Mouse (Mus musculus) kidney, embryonic 15.5 days (tissue): ENCODE measurements around the gene Rpgrip1. TPM values are rescaled to one million over a fixed set of nuclear protein-coding genes. Genes with fewer than 3 reads are reported as not detected.

Experiments
- ATAC-seq: fragments of 200-750 bp; cut with Nextera tagmentation; replicated peaks from 2 replicates; pipeline ENCODE4 v1.8.0; 2017; ENCODE audit warnings: moderate TSS enrichment; ENCODE audit not compliant: low FRiP score
- H3K27ac ChIP-seq: fragments of 300-500 bp; sonication (generic); 2 replicates; pipeline ENCODE4 v1.5.1; 2015; ENCODE audit warnings: mild to moderate bottlenecking, inconsistent platforms
- H3K27me3 ChIP-seq: fragments of 300-500 bp; sonication (generic); 2 replicates; pipeline ENCODE4 v1.6.1; 2015; ENCODE audit warnings: inconsistent platforms
- H3K36me3 ChIP-seq: fragments of 300-500 bp; sonication (generic); 2 replicates; pipeline ENCODE4 v1.6.1; 2015; ENCODE audit warnings: inconsistent platforms
- H3K4me1 ChIP-seq: fragments of 300-500 bp; sonication (generic); 2 replicates; pipeline ENCODE4 v1.6.1; 2015; ENCODE audit warnings: inconsistent platforms
- H3K4me2 ChIP-seq: fragments of 300-500 bp; sonication (generic); 2 replicates; pipeline ENCODE4 v1.6.1; 2015; ENCODE audit warnings: moderate library complexity, mild to moderate bottlenecking, inconsistent platforms
- H3K4me3 ChIP-seq: fragments of 300-500 bp; sonication (generic); replicated peaks from 2 replicates; pipeline ENCODE4 v1.5.1; 2015; ENCODE audit warnings: mild to moderate bottlenecking, inconsistent platforms
- H3K9ac ChIP-seq: fragments of 300-500 bp; sonication (generic); 2 replicates; pipeline ENCODE4 v1.6.1; 2015; ENCODE audit warnings: mild to moderate bottlenecking, inconsistent platforms
- H3K9me3 ChIP-seq: fragments of 300-500 bp; sonication (generic); replicated peaks from 2 replicates; pipeline ENCODE4 v1.6.1; 2016; ENCODE audit warnings: inconsistent platforms
- WGBS: fragments of 180-500 bp; shearing (Covaris S2); methylation state at CpG from one replicate; pipeline ENCODE4 v1.1.7; 2015; ENCODE audit warnings: mixed read lengths; 5-methylcytosine and 5-hydroxymethylcytosine counted together
- polyA plus RNA-seq: library from polyadenylated mRNA; unstranded; fragments of >200 nt; fragmentation: Nextera tagmentation; extraction: Ambion mirVana; gene quantifications from 2 replicates; pipeline ENCODE4 v1.2.1, GENCODE M21; 2015

The Rpgrip1 gene
- polyA plus RNA-seq, 1 experiment from 2014 or later: 81.1 TPM

- WGBS: 20% methylated on average over 4 of the region's 4 CpGs
- no peak overlapping the region for H3K9ac ChIP-seq
- no peaks in the 10 kb centered on the region for H3K9me3 ChIP-seq
- 0 out of 2 replicates have a peak, but pooled peaks cover 2% of the 10 kb centered on the region for H3K27me3 ChIP-seq
- no peak overlapping the region for H3K27ac ChIP-seq
- no peaks in the 10 kb centered on the region for H3K36me3 ChIP-seq
- ATAC-seq: no peak
- H3K4me3 ChIP-seq: no peak overlapping the region
- H3K4me1 ChIP-seq: peaks cover 11% of the 10 kb centered on the region
- no peak overlapping the region for H3K4me2 ChIP-seq
These were observed 13.4 kb downstream of the Rpgrip1 start for GRCm38 (mm10) chr14:52123918-52124317.

- no peak overlapping the region for H3K4me3 ChIP-seq
- WGBS: 97% methylated on average over 3 of the region's 3 CpGs
- no peak overlapping the region for H3K27ac ChIP-seq
- H3K4me1 ChIP-seq: peaks cover 5% of the 10 kb centered on the region; the same call in 1 of the 2 replicates
- no peaks in the 10 kb centered on the region for H3K36me3 ChIP-seq
- no peak overlapping the region for H3K9ac ChIP-seq
- no peaks in the 10 kb centered on the region for H3K9me3 ChIP-seq
- no peak for ATAC-seq
- H3K27me3 ChIP-seq: 0 out of 2 replicates have a peak, but pooled peaks cover 2% of the 10 kb centered on the region
- H3K4me2 ChIP-seq: no peak overlapping the region
These were observed 14.1 kb downstream of the Rpgrip1 start for GRCm38 (mm10) chr14:52124636-52125035.

GRCm38 (mm10) chr14:52133584-52133983, 23.1 kb downstream of the Rpgrip1 start:
- H3K9me3 ChIP-seq: no peaks in the 10 kb centered on the region
- H3K27ac ChIP-seq: no peak overlapping the region
- WGBS: 82% methylated on average over 5 of the region's 5 CpGs
- no peaks in the 10 kb centered on the region for H3K4me1 ChIP-seq
- no peak overlapping the region for H3K9ac ChIP-seq
- no peak overlapping the region for H3K4me2 ChIP-seq
- no peaks in the 10 kb centered on the region for H3K27me3 ChIP-seq
- H3K4me3 ChIP-seq: no peak overlapping the region
- no peaks in the 10 kb centered on the region for H3K36me3 ChIP-seq
- ATAC-seq: no peak

GRCm38 (mm10) chr14:52140577-52141444, 30.3 kb downstream of the Rpgrip1 start:
- Histone ChIP-seq H3K4me1 (peaks cover 7% of the 10 kb centered on the region), H3K4me2 (peak overlapping the region; percentile 50), H3K27me3 (no peaks in the 10 kb centered on the region), H3K27ac (no peak overlapping the region; the same call in 1 of the 2 replicates), H3K36me3 (no peaks in the 10 kb centered on the region), H3K4me3 (peak overlapping the region; percentile 21), H3K9me3 (no peaks in the 10 kb centered on the region), H3K9ac (no peak overlapping the region)
- ATAC-seq: no peak
- WGBS: 38% methylated on average over 19 of the region's 19 CpGs

GRCm38 (mm10) chr14:52141445-52142127, 31.1 kb downstream of the Rpgrip1 start:
- WGBS: 69% methylated on average over 16 of the region's 16 CpGs
- H3K4me1 ChIP-seq: peaks cover 7% of the 10 kb centered on the region
- H3K9me3 ChIP-seq: no peaks in the 10 kb centered on the region
- H3K4me2 ChIP-seq: peak overlapping the region; percentile 50; the same call in 1 of the 2 replicates
- H3K36me3 ChIP-seq: no peaks in the 10 kb centered on the region
- H3K4me3 ChIP-seq: no peak overlapping the region
- H3K9ac ChIP-seq: no peak overlapping the region
- H3K27ac ChIP-seq: no peak overlapping the region
- no peak; the same call in 1 of the 2 replicates for ATAC-seq
- H3K27me3 ChIP-seq: no peaks in the 10 kb centered on the region

- Histone ChIP-seq H3K27me3 (no peaks in the 10 kb centered on the region), H3K4me1 (peaks cover 7% of the 10 kb centered on the region), H3K27ac (no peak overlapping the region), H3K9me3 (no peaks in the 10 kb centered on the region), H3K4me3 (no peak overlapping the region), H3K9ac (no peak overlapping the region), H3K36me3 (no peaks in the 10 kb centered on the region), H3K4me2 (no peak overlapping the region)
- no peak for ATAC-seq
- 83% methylated on average over 4 of the region's 4 CpGs for WGBS
These were observed 33.7 kb downstream of the Rpgrip1 start for GRCm38 (mm10) chr14:52144165-52144564.

GRCm38 (mm10) chr14:52146540-52146939, 36.0 kb downstream of the Rpgrip1 start:
- H3K27ac ChIP-seq: no peak overlapping the region
- WGBS: 71% methylated on average over 4 of the region's 4 CpGs
- H3K9me3 ChIP-seq: no peaks in the 10 kb centered on the region
- no peaks in the 10 kb centered on the region for H3K36me3 ChIP-seq
- H3K4me2 ChIP-seq: no peak overlapping the region
- H3K27me3 ChIP-seq: no peaks in the 10 kb centered on the region
- no peaks in the 10 kb centered on the region for H3K4me1 ChIP-seq
- H3K9ac ChIP-seq: no peak overlapping the region
- no peak overlapping the region for H3K4me3 ChIP-seq
- no peak for ATAC-seq

GRCm38 (mm10) chr14:52149888-52150287, 39.4 kb downstream of the Rpgrip1 start:
- ATAC-seq: no peak
- Histone ChIP-seq H3K36me3 (no peaks in the 10 kb centered on the region), H3K27ac (no peak overlapping the region), H3K9ac (no peak overlapping the region), H3K9me3 (no peaks in the 10 kb centered on the region), H3K27me3 (no peaks in the 10 kb centered on the region), H3K4me1 (no peaks in the 10 kb centered on the region), H3K4me3 (no peak overlapping the region), H3K4me2 (no peak overlapping the region)
- WGBS: 73% methylated on average over 4 of the region's 4 CpGs

- WGBS: 39% methylated on average over 7 of the region's 7 CpGs
- H3K4me3 ChIP-seq: no peak overlapping the region
- H3K27me3 ChIP-seq: no peaks in the 10 kb centered on the region
- no peak for ATAC-seq
- no peak overlapping the region for H3K27ac ChIP-seq
- no peak overlapping the region for H3K9ac ChIP-seq
- H3K9me3 ChIP-seq: no peaks in the 10 kb centered on the region
- no peak overlapping the region for H3K4me2 ChIP-seq
- H3K4me1 ChIP-seq: no peaks in the 10 kb centered on the region
- no peaks in the 10 kb centered on the region for H3K36me3 ChIP-seq
These were observed 41.7 kb downstream of the Rpgrip1 start for GRCm38 (mm10) chr14:52152179-52152578.

GRCm38 (mm10) chr14:52152613-52153012, 42.1 kb downstream of the Rpgrip1 start:
- ATAC-seq: no peak
- H3K36me3 ChIP-seq: 0 out of 2 replicates have a peak, but pooled peaks cover 1% of the 10 kb centered on the region
- no peak overlapping the region for H3K4me3 ChIP-seq
- no peak overlapping the region for H3K4me2 ChIP-seq
- H3K27me3 ChIP-seq: no peaks in the 10 kb centered on the region
- H3K4me1 ChIP-seq: no peaks in the 10 kb centered on the region
- 65% methylated on average over 3 of the region's 3 CpGs for WGBS
- no peak overlapping the region for H3K27ac ChIP-seq
- H3K9ac ChIP-seq: no peak overlapping the region
- no peaks in the 10 kb centered on the region for H3K9me3 ChIP-seq

- ATAC-seq: no peak
- Histone ChIP-seq H3K9me3 (no peaks in the 10 kb centered on the region), H3K27ac (no peak overlapping the region), H3K4me3 (no peak overlapping the region), H3K36me3 (peaks cover 25% of the 10 kb centered on the region), H3K9ac (no peak overlapping the region), H3K27me3 (no peaks in the 10 kb centered on the region), H3K4me1 (no peaks in the 10 kb centered on the region), H3K4me2 (no peak overlapping the region)
- 85% methylated on average over 2 of the region's 2 CpGs for WGBS
These were observed 44.5 kb downstream of the Rpgrip1 start for GRCm38 (mm10) chr14:52155008-52155407.

GRCm38 (mm10) chr14:52160911-52161310, 50.4 kb downstream of the Rpgrip1 start:
- ATAC-seq: no peak
- no peak overlapping the region for H3K4me3 ChIP-seq
- H3K4me1 ChIP-seq: no peaks in the 10 kb centered on the region
- 89% methylated on average over 6 of the region's 6 CpGs for WGBS
- peaks cover 81% of the 10 kb centered on the region for H3K36me3 ChIP-seq
- H3K9ac ChIP-seq: no peak overlapping the region
- H3K27me3 ChIP-seq: no peaks in the 10 kb centered on the region
- no peak overlapping the region for H3K4me2 ChIP-seq
- no peak overlapping the region for H3K27ac ChIP-seq
- H3K9me3 ChIP-seq: no peaks in the 10 kb centered on the region
